Mouse (Mus musculus): ENCODE measurements at regions not wholly inside any gene's neighbourhood (a gene's known extent, or its start where the extent isn't known, plus 50 kb on each side); places are given as distances from the start of the nearest gene placed in this dataset.
A peak's percentile ranks its signal among the peaks of the same experiment; 100 is the strongest.

DNA sequence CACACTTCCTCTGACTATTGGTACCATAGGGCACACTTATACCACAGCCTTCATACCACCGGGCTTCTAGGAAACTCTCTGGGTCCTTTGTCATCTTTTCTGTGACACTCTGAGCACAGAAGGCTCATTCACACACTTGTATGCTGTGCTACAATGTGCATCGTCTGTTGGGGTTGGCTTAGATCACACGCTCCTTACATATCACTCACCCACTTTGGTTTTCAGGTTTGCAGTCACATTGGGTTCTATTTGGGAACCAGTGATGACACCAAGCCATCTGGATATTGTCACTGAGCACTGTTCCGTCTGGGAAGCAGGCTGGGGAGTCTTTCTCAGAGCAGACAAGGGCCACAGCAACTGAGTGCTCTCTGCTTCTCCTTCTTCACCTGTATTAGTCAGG, 74.1 kb upstream of the Vldlr start:
- no peak for DNase-seq

DNA sequence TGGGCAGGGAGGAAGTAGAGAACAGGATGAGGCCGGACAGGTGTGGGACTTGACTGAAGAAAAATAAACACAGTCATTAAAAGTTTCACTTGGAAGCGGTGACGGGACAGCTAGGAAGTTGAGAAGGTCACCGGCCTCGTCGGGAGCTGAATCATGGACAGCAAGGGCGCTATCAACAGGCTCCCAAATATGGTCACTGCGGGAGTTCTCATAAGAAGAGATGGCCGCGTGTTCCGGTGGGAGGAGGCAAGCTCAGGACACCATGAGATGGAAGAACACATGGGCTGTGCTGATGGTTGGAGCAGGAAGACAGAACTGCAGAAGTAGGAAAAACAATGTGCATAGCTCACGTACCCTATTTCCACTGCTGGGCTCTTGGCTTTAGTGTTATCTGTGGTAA, 68.9 kb upstream of the Vldlr start:
- peak; percentile 6 for DNase-seq

DNA sequence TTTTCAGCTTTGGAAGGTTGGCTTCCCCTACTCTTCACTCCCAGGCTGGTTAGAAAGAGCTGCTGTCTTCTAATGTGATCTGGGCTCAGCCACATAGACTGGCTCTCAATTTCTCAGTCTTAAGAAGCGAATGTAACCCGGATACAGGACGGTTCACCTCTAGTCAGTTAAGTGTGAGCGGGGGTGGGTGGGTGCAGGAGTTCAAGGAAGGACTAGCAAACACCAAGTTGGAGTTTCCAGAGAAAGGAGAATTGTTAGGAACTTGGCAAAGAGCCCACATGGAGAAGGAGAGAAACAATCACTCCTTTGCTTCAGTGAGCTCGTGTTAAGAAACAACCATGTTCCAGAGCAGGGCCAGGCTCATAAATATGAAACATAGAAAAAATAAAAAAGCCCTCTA, 68.0 kb upstream of the Vldlr start:
- DNase-seq, result no peak

DNA sequence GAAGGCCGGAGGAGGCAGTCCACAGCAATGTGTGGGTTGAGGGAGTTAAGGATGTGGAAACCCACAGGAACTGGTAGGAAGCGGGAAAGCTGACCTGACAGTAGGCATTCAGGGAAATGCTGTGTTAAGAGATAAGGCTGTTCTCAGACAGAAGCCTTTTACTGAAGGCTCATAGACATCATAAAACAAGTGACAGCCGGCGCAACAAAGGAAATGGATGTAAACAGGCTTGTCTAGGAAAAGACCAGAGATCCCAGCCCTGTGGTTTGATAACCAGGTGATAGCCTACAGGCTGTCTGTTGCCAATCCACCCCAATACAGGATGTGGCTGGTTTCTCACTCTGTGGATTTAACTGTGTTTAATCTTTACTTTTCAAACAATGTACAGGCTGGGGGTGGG, 66.7 kb upstream of the Vldlr start:
- DNase-seq, result no peak

DNA sequence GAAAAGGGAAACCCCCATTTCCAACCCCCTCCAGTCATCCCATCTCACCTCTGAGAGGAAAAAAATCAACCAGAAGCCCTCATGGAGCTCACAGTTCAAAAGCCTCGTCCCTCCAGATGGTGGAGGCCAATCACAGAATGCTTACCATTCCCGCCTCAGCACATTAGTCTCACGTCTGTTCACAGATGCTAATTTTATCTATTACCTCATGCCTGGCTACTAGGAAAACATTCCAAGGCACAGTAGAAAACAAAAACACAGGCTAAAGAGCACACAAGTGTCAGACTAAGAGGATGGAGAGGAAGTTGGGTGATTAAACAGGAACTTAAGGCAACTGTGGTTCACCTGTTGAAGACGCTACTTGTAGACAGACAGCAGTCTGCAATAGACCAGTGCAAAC, 54.4 kb upstream of the Vldlr start:
- no peak for DNase-seq

All from lung, postnatal 36 days (tissue).